Mouse (Mus musculus): ENCODE data around the gene 4430402I18Rik. TPM values are rescaled to one million over a fixed set of nuclear protein-coding genes. Genes with fewer than 3 reads are reported as not detected.
A peak's percentile ranks its signal among the peaks of the same experiment; 100 is the strongest.

The 4430402I18Rik gene
- polyA plus RNA-seq, 1 experiment from 2014 or later, result 1.7 TPM

GRCm38 (mm10) chr19:28902111-28902510 lies 65.5 kb downstream of the 4430402I18Rik start:
- ATAC-seq (ENCODE audit: insufficient read depth), result no peak
- 0 out of 2 replicates have a peak, but pooled peaks cover 2% of the 10 kb centered on the region for H3K4me1 ChIP-seq (ENCODE audit: insufficient read depth)
- TF ChIP-seq CTCF (IDR thresholded peaks at IDR 0.05; ENCODE audit: low read depth), result no peak
- no peaks in the 10 kb centered on the region for H3K36me3 ChIP-seq (ENCODE audit: insufficient read depth)
- no peak overlapping the region for H3K9ac ChIP-seq
- H3K27ac ChIP-seq (ENCODE audit: low read depth), result no peak overlapping the region
- no peak overlapping the region for H3K4me3 ChIP-seq (ENCODE audit: low read depth, low read length)
- H3K4me2 ChIP-seq, result no peak overlapping the region
- H3K9me3 ChIP-seq (ENCODE audit: low read depth, low read length), result no peaks in the 10 kb centered on the region
- 74% methylated on average over 2 of the region's 2 CpGs for WGBS
- no peaks in the 10 kb centered on the region for H3K27me3 ChIP-seq (ENCODE audit: insufficient read depth, low read length)
- no peak for DNase-seq

- Histone ChIP-seq H3K27ac (ENCODE audit: low read depth) (no peak overlapping the region), H3K9ac (no peak overlapping the region), H3K9me3 (ENCODE audit: low read depth, low read length) (no peaks in the 10 kb centered on the region), H3K36me3 (ENCODE audit: insufficient read depth) (no peaks in the 10 kb centered on the region), H3K27me3 (ENCODE audit: insufficient read depth, low read length) (no peaks in the 10 kb centered on the region), H3K4me2 (no peak overlapping the region), H3K4me1 (ENCODE audit: insufficient read depth) (0 out of 2 replicates have a peak, but pooled peaks cover 2% of the 10 kb centered on the region), H3K4me3 (ENCODE audit: low read depth, low read length) (no peak overlapping the region)
- 87% methylated on average over 2 of the region's 2 CpGs for WGBS
- DNase-seq, result no peak
- TF ChIP-seq CTCF (IDR thresholded peaks at IDR 0.05; ENCODE audit: low read depth), result no peak
- ATAC-seq (ENCODE audit: insufficient read depth), result no peak
These were observed 66.8 kb downstream of the 4430402I18Rik start for GRCm38 (mm10) chr19:28900771-28901170.

- Histone ChIP-seq H3K27ac (ENCODE audit: low read depth) (no peak overlapping the region), H3K4me1 (ENCODE audit: insufficient read depth) (0 out of 2 replicates have a peak, but pooled peaks cover 2% of the 10 kb centered on the region), H3K36me3 (ENCODE audit: insufficient read depth) (no peaks in the 10 kb centered on the region), H3K9ac (no peak overlapping the region), H3K9me3 (ENCODE audit: low read depth, low read length) (no peaks in the 10 kb centered on the region), H3K4me3 (ENCODE audit: low read depth, low read length) (no peak overlapping the region), H3K4me2 (no peak overlapping the region), H3K27me3 (ENCODE audit: insufficient read depth, low read length) (no peaks in the 10 kb centered on the region)
- DNase-seq (no peak), ATAC-seq (ENCODE audit: insufficient read depth) (no peak)
- no peak for TF ChIP-seq CTCF (IDR thresholded peaks at IDR 0.05; ENCODE audit: low read depth)
- WGBS, result 73% methylated on average over 9 of the region's 9 CpGs
These were observed 70.1 kb downstream of the 4430402I18Rik start for GRCm38 (mm10) chr19:28897497-28897896.

GRCm38 (mm10) chr19:28896639-28897038 lies 71.0 kb downstream of the 4430402I18Rik start:
- TF ChIP-seq CTCF (IDR thresholded peaks at IDR 0.05; ENCODE audit: low read depth), result no peak
- no peaks in the 10 kb centered on the region for H3K36me3 ChIP-seq (ENCODE audit: insufficient read depth)
- H3K4me3 ChIP-seq (ENCODE audit: low read depth, low read length), result no peak overlapping the region
- H3K9ac ChIP-seq, result no peak overlapping the region
- 65% methylated on average over 1 of the region's 1 CpGs for WGBS
- DNase-seq (peak; percentile 41), ATAC-seq (ENCODE audit: insufficient read depth) (peak; percentile 31; the same call in 1 of the 2 replicates)
- no peak overlapping the region for H3K4me2 ChIP-seq
- H3K9me3 ChIP-seq (ENCODE audit: low read depth, low read length), result no peaks in the 10 kb centered on the region
- no peak overlapping the region for H3K27ac ChIP-seq (ENCODE audit: low read depth)
- H3K4me1 ChIP-seq (ENCODE audit: insufficient read depth), result no peaks in the 10 kb centered on the region
- H3K27me3 ChIP-seq (ENCODE audit: insufficient read depth, low read length), result no peaks in the 10 kb centered on the region

GRCm38 (mm10) chr19:28891864-28892263 lies 75.7 kb downstream of the 4430402I18Rik start:
- Histone ChIP-seq H3K4me3 (ENCODE audit: low read depth, low read length) (no peak overlapping the region), H3K9me3 (ENCODE audit: low read depth, low read length) (no peaks in the 10 kb centered on the region)
- WGBS, result 96% methylated on average over 1 of the region's 1 CpGs

GRCm38 (mm10) chr19:28891238-28891637 lies 76.4 kb downstream of the 4430402I18Rik start:
- DNase-seq, result no peak
- no peak for TF ChIP-seq CTCF (IDR thresholded peaks at IDR 0.05; ENCODE audit: low read depth)
- no peak for ATAC-seq (ENCODE audit: insufficient read depth)
- Histone ChIP-seq H3K4me1 (ENCODE audit: insufficient read depth) (0 out of 2 replicates have a peak, but pooled peaks cover 3% of the 10 kb centered on the region), H3K27ac (ENCODE audit: low read depth) (no peak overlapping the region), H3K4me2 (no peak overlapping the region), H3K4me3 (ENCODE audit: low read depth, low read length) (no peak overlapping the region), H3K9ac (no peak overlapping the region), H3K36me3 (ENCODE audit: insufficient read depth) (no peaks in the 10 kb centered on the region), H3K27me3 (ENCODE audit: insufficient read depth, low read length) (no peaks in the 10 kb centered on the region), H3K9me3 (ENCODE audit: low read depth, low read length) (no peaks in the 10 kb centered on the region)
- WGBS, result 61% methylated on average over 5 of the region's 5 CpGs

More at GRCm38 (mm10) chr19:28891864-28892263, 75.7 kb downstream of the 4430402I18Rik start:
- H3K36me3 ChIP-seq (ENCODE audit: insufficient read depth), result no peaks in the 10 kb centered on the region
- H3K4me1 ChIP-seq (ENCODE audit: insufficient read depth), result 0 out of 2 replicates have a peak, but pooled peaks cover 3% of the 10 kb centered on the region
- no peak overlapping the region for H3K9ac ChIP-seq
- ATAC-seq (ENCODE audit: insufficient read depth) (no peak), DNase-seq (no peak)
- H3K4me2 ChIP-seq, result no peak overlapping the region
- H3K27me3 ChIP-seq (ENCODE audit: insufficient read depth, low read length), result no peaks in the 10 kb centered on the region
- TF ChIP-seq CTCF (IDR thresholded peaks at IDR 0.05; ENCODE audit: low read depth), result no peak
- H3K27ac ChIP-seq (ENCODE audit: low read depth), result no peak overlapping the region

GRCm38 (mm10) chr19:28889251-28889650 lies 78.3 kb downstream of the 4430402I18Rik start:
- Histone ChIP-seq H3K27me3 (ENCODE audit: insufficient read depth, low read length) (no peaks in the 10 kb centered on the region), H3K4me2 (no peak overlapping the region), H3K9me3 (ENCODE audit: low read depth, low read length) (no peaks in the 10 kb centered on the region), H3K4me3 (ENCODE audit: low read depth, low read length) (no peak overlapping the region), H3K4me1 (ENCODE audit: insufficient read depth) (0 out of 2 replicates have a peak, but pooled peaks cover 3% of the 10 kb centered on the region), H3K9ac (no peak overlapping the region), H3K36me3 (ENCODE audit: insufficient read depth) (no peaks in the 10 kb centered on the region), H3K27ac (ENCODE audit: low read depth) (no peak overlapping the region)
- WGBS, result 71% methylated on average over 2 of the region's 3 CpGs
- ATAC-seq (ENCODE audit: insufficient read depth) (no peak), DNase-seq (no peak)
- TF ChIP-seq CTCF (IDR thresholded peaks at IDR 0.05; ENCODE audit: low read depth), result no peak
